Mouse (Mus musculus) olfactory bulb, adult 2 months (tissue): Measurements from ENCODE around the gene Adcy2.

ENCODE experiments used
- CTCF ChIP-seq: fragments of 200-500 bp; IDR thresholded peaks from 2 replicates; pipeline ENCODE4 v1.5.1; 2012; ENCODE audit warnings: low read depth, mild to moderate bottlenecking, low read length, moderate library complexity; ENCODE audit not compliant: insufficient read depth
- POLR2A ChIP-seq: fragments of 200-500 bp; IDR thresholded peaks from 2 replicates; pipeline ENCODE4 v1.6.1; 2012; ENCODE audit warnings: mild to moderate bottlenecking, low read depth, low read length, moderate library complexity; ENCODE audit not compliant: insufficient read depth

DNA sequence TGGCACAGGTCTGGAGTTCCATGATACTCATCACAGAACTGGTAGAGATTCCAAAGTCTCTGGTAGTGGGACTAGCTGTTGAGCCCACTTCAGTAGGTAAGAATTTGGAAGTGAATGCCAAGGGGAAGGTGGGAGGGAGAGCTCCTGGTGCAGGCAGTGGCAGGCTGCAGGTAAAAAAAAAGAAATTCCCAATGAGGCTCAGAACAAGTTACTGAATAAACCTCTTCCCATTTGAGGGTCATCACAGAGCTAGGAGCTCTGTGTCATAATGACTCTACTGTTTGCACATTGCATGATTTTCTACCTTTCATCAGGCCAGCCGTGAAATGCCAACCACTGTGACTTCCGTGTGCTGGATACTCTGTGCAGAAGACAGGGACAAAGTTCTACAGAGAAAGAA is 314.4 kb downstream of the Adcy2 start:
- TF ChIP-seq POLR2A, result no peak
- no peak for TF ChIP-seq CTCF
